Mouse (Mus musculus): ENCODE measurements around the gene Lsm11.

The Lsm11 gene

DNA sequence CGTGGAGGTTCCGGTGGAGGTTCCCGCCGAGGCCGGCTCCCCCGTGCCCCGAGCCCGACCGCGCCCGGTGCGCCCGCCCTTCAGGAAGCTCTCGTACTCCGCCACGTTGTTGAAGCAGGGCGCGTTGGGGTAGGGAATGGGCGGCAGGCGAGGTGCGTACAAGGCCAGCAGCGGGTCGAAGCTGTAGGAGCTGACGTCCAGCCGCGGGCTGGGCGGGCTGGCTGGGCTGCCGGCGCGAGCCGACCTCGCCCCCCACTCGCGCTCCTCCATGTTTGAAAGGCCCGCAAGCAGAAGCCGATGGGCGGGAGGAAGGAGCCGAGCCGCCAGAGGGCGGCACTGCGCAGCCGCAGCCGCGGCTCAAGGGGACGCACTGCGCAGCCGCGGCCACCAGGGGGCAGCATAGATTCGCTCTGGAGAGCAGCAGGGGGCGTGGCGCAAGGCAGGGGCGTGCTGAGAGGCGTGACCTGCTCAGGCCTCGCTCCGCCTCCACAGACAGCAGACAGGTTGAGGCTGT lies at the start of gene Lsm11:
TSS of gene Lsm11 (minus strand) at position 293 of the 514 bp plus-strand sequence.
- DNase-seq, result peak; percentile 97

DNA sequence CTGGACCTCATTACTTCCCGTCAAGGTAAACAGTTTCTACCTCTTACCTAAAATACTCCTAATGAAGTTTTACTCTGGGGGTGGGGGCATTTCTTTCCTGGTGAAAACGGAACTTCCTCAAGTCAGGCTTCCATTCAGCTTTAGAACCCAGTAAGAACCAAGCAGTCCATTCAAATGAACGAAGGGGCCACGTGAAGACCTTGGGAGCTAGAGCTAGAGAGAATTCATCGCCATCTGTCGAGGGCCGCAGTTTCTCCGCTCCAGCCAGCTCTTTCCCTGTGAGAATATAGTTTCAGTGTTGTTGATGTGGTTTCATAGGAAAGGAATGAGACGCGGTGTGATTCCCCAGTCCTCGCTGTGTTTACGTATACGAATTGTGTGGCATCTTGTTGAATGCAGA lies 47.4 kb upstream of the Lsm11 start:
- no peak for DNase-seq

DNA sequence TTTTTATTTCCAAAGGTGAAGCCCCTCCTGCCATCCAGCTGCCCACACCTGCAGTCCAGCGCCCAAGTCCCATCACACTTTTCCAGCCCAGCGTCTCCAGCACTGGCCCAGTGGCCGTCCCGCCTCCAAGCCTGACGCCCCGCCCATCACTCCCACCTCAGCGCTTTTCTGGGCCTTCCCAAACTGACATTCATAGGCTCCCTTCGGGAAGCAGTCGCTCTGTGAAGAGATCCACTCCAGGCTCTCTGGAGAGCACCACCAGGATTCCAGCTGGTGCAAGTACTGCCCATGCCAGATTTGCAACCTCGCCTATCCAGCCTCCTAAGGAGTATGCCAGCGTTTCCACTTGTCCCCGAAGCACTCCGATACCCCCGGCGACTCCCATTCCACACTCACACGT lies 46.9 kb upstream of the Lsm11 start:
- DNase-seq, result peak; percentile 11

DNA sequence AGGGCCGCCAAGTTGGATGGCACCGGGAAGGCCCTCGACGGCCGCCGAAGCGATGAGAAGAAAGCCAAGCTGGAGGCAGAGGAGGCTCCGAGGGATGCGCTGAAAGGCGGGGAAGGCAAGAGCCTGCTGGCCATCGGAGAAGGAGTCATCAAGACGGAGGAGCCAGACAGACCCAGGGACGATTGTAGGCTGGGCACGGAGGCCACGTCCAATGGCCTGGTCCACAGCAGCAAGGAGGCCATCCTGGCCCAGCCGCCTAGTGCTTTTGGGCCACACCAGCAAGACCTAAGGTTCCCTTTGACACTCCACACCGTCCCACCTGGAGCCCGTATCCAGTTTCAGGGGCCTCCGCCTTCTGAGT lies 36.1 kb upstream of the Lsm11 start:
- no peak for DNase-seq

DNA sequence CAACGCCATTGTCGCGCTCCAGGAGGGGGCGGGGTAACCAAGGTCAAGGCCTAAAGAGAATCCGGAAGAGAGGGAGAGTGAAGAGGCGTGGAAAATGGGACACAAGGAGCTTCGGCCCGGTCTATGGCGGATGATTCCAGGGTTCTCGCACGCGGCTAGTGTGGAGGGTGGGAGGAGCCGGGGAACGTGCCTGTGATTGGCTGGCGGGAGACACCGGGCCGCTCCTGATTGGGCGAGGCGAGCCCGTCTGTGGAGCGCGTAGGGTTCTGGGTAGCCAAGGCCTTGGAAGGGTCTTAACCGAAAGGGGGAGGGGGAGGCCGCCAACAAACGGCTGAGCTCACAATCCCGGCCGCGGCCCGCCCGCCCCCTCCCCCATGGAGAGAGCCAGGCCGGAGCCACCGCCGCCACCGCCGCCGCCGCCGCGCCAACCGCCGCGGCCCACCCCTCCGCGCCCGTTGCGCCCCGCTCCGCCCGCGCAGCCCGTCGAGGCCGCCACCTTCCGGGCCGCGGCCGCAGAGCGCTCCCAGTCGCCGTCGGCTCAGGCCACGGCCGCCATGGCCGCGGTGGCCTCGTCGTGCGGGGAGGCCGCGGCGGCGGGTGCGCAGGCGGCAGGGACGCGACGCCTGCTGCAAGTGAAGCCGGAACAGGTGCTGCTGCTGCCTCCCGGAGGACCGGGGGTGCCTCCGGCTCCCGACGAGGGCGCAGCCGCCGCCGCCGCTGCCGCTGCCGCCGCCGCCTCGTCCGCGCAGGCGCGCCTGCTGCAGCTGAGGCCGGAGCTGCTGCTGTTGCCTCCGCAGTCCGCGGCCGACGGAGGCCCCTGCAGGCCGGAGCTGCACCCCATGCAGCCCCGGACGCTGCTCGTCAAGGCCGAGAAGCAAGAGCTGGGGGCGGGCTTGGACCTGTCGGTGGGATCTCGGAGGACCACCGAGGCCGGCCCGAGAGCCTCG lies 35.5 kb upstream of the Lsm11 start, which contains the start of gene Sox30:
TSS of gene Sox30 (plus strand) at position 365 of the 947 bp plus-strand sequence.
- DNase-seq, result peak; percentile 63

DNA sequence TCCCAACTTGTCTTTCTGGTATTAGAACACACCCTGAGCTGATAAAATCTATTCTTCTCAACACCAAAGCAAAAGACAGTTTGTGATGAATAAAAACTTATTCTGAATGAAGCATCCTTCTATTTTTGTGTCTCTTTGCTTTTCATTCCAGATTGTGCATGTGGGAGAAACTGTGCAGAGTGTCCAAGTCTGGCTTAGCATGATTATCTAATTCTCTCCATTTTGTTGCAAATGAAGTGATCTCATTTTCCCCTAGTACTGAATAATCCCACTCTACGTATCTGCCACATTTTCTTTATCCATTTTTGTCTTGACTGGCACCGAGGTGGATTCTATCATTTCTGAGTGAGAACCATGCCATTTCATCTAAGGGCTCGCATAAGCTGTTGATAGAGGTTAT lies 31.3 kb upstream of the Lsm11 start:
- DNase-seq, result no peak

DNA sequence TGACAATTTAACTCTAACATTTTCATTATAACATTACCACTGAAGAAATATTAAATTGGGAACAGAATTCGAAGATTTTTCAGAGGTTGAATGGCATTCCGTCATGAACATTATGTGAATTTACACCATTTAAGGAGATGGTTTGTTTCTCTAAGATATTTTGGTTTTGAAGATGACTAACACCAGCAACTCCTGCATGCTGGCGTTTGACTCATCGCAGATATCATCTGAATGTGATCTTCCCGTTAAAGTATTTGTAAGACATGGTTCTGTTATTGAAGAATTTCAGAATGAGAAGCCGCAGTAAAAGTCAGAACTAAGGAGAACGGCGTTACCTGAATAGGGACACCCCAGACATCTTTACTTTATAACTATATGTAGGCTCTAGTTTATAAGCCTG lies 29.7 kb upstream of the Lsm11 start:
- no peak for DNase-seq

DNA sequence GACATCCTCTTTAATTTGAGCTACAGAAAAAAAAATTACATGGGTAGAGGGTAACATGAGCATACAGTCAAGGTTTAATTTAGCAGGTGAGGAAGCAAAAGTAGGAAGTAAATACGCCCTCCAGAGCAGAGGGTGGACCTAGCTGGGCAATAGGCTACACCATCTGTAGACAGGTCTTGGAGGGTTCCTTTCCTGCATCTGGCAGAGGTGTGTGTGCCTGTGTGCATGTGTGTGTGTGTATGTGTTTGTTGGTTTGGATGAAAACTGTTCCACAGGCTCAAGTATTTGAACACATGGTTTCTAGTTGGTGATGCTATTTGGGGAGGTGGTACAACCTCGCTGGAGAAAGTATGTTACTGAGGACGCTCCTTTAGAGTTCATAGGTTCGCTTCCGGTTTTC lies 28.9 kb upstream of the Lsm11 start:
- DNase-seq, result no peak

DNA sequence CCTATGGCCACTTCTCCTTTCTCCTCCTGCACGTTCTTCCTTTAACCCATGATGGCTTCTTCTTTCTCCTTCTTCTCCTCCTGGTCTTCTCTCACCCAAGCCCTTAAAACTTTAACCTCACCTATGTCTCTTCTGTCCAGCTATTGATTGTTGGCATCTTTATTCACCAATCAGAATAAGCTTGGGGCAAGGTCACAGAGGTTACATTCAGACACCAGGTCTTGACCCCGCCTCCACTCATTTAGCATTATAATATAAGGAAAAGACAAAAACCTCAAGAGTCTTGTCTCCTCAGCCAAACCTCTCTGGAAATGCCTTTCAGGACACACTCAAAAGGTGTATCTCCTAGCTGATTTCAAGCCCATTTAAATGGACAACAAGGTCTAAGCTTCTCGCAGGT lies 23.7 kb upstream of the Lsm11 start:
- DNase-seq, result no peak

DNA sequence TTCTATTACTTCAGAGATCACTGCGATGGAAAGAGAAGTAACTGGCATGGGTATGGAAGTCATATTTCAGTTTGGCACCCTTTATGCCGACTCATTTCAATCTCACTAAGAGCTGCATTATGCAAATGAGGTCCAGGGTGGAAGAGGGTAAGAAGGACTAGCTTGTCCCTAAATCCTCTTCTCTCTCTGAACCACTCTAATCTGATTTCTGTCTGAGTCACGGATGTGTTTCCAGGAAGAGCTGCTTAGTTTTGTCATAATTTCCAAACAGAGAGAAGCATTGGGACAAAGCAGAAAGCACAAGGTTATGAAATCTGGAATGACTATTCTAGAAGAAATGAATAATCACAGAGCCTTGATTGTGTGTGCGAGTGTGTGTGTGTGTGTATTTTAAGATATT lies 22.2 kb upstream of the Lsm11 start:
- no peak for DNase-seq

DNA sequence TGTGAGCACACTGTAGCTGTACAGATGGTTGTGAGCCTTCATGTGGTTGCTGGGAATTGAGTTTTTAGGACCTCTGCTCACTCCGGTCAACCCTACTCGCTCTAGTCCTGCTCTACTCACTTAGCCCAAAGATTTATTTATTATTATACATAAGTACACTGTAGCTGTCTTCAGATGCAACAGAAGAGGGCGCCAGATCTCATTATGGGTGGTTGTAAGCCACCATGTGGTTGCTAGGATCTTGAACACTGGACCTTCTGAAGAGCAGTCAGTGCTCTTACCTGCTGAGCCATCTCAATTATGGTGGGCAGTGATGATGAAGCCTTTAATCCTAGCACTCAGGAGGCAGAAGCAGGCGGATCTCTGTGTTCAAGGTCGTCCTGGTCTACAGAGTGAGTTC lies 15.3 kb upstream of the Lsm11 start:
- no peak for DNase-seq

DNA sequence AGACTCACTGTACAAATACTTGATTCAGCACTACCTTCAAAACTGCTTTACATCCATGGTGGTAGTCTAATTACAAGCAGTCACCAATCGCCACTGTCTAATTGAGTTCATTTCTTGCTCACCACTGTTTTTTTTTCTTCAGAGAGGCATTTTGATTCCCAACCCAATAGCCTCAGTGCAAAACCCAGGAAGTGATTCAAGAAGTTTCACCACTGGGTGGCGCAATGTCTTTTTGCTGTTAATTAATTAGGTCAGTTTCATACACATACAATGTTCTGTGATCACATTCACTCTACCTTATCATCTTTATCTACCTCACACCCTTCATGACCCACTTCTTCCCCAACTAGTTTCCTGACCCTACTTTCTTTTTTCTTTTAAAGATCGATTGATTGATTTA lies 14.9 kb upstream of the Lsm11 start:
- peak; percentile 35 for DNase-seq

DNA sequence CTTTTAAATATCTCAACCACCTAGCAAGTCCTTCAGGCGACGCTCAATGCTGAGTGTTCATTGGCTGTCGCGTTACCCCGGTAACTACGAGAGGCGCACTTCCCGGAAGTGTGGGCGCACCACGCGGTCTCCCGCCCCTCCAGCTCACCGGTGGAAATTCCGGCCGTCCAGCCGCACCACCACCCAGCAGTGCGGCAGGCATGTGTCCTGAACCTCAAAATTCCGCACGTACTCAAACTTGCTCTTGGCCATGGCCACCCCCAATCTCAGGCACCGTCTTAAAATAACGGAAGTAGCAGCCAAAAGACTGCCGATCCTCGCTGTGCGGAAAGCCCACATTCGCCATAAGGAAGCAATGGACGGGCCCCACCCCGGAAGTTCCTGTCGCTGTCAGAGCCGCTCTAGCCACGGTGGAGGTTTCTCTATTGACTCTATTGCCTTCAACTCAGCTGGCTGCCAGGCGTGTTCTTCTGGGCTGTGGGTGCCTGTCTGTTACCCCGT lies 10.4 kb upstream of the Lsm11 start, which contains the start of gene Thg1l:
TSS of gene Thg1l (minus strand) at position 368 of the 501 bp plus-strand sequence.
- DNase-seq, result peak; percentile 82

DNA sequence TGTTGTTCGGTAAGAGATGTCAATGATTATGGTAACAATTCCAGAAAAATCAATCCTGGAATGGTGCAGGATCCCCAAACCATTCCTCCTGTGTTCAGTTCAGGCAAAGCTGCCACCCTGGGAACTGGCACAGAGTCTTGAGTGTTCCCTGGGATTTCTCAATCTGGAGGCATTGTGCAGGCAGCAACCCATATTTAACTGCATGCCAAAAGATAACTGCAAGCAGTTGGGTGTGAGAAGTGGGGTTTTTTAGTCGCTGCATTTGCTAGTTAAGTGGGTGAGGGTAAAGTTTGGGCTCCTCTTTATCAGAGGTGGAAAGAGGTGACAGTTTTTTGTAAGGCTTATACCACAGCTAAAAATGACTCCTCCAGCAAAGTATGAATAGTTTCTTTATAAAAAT lies 2.8 kb upstream of the Lsm11 start:
- no peak for DNase-seq

DNA sequence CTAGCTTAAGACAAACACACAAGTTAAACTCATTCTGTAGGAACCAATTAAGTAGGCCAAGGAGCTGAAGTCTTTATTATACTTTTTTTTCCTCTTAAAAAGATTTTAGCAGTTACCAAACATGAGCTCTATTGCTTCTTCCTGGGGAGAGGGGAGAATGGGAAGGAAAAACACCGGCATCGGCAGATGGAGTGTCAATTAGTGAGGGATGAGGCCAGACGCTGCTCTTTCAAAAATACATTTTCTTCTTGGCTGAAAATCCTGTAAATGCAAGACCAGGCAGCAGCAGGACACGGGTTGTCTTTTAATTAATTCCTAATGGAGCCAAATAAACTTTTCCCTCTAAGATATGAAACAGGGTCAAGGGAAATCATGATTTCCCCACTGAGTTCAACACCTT lies 2.1 kb upstream of the Lsm11 start:
- no peak for DNase-seq

DNA sequence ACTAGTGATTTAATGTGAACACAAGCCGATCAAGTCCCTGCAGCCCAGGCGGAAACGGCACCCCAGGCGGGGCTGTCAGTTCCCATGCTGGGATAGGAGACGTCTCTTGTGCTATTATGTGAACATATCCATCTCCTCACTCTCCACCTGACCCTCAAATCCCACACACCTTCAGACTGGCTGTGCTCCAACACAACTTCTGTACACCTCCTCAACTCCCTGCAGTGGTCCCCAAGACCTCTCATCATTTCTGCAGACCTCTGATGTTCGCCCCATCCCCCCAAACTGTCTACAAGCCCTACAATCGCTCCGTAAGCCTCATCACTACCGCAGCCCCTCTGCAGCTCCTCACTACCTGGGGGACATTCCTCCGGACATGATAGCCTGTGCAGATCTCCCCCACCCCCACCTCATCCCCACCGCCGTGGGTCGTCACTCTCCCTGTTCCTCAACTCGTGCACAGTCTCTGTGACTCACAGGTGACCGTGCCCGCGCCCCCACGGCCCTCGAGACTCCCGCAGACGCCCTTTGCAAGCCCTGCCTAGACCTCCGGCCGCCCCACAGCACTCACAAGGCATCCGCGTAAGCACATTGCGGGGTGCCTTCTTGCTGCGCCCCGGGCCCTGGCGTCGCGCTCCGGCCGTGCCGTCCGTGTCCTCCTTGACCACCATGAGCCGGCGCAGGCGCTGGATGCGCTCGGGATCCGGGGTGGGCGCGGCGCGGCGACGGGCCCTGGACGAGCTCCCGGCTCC lies 668 bp downstream of the Lsm11 start:
- peak; percentile 32 for DNase-seq

DNA sequence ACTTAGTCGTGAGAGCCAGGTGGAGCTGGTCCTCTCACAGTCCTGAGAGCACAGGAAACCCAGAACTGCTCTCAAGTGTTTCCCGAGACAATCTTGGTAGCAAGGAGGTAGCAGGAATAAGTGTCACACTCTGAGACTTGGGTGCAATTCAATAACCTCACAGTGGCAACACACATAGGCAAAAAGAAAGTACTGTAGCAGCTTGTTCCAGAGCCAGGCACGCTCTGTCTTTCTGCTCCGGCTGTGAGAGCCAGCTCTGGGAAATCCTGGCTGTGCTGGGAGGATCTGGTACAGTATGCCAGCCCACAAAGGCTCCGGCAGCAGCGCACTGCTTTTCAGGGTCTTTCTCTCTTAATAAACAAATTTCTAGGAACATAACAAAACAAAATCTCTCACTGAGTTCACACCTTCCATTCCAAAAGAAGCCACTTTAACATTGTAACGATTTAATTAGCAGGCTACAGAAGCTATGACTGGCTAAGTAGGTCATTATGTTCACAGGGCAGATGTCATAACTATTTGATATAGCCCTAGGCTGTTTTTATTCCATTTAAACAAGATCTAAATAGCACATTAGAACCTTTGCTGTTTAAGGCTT lies 1.5 kb downstream of the Lsm11 start:
- peak; percentile 44 for DNase-seq

DNA sequence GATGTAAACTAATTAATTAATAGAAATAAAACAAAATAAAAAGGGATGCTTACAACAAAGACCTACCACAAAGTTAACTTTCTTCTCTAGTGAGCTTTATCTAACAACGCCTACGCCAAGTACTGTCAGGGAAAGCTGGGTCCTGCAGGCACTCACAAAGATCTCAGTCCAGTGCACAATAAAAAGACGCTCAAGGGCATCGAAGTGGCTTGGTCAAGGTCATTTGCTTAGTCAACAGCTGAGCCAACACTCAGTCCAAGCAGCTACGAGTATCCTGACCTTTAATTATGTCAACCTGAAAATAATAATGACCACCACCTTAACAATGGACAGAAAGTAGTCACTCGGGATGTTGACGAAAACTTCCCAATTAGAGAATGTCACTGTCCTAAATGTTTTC lies 2.5 kb downstream of the Lsm11 start:
- no peak for DNase-seq

DNA sequence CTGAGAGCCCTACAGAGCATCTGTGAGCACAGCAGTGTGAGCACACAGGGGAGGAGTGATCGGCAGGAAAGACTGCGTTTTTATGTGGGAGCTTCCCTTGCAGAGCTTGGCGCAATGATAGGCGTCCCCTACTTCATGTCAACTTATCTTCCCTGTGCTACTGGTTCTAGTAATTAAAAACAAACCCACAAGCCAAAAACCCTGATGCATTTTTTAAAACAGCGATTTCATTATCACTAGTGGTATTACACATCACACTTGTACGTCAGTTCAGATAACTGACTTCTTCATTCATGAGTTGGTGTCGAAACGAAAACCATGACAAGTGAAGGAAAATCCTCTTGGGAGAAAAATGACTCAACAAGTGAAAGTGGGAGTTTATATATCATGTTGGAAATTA lies 5.8 kb downstream of the Lsm11 start:
- no peak for DNase-seq

DNA sequence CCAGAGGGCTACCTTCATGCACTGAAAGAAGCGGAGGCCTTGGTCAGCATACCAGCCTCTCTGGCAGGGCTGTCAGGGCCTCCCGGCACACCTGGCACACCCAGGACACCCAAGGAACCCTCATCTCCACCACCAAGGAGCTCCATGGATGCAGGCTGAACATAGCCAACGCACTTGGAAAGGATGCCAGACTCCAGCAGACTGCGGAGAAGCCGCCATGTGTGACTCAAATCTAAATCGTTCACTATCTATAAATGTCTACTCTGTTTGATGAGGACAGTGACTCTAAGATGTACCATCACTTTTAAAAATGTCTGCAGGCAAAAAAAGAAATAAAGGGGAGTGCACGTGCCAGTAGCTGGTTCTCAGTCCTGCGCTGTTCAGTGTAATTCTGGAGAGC lies 7.3 kb downstream of the Lsm11 start:
- DNase-seq, result no peak

DNA sequence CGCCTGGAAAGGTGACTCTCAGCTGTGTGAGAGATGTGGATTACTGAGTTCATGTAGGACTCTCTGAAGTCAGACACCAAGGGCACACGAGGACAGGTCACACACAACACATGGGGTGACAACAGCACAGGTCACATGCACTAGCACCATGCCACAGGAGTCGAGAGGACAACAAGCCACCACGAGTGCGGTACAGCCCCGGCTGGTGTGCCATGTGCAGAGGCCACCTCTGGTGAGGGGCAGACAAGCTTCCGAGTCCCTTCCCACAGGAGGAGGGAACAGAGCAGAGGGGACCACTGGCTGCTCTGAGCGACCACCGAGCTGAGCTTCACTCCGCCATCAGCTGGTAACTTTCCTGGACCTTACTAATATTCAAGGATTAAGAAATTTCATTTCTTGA lies 12.0 kb downstream of the Lsm11 start:
- no peak for DNase-seq

DNA sequence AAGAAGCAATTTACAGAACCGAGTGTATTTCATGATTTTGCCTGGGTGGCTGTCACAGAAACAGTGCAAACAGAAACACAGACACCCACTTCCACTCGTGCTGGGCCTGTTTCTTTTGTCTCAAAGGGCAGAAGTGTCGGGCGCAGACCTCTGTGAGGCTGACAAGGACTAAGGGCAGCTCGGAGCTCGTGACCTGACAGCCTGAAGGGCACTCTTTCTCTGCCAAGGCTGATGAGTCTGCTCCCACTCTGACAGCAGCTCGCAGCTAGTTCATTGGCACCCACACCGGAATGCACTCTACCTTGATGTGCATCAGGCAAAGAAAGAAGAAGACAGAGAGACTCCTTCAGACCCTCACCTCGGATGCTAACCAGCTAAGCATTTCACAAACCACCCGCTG lies 15.2 kb downstream of the Lsm11 start:
- DNase-seq, result no peak

DNA sequence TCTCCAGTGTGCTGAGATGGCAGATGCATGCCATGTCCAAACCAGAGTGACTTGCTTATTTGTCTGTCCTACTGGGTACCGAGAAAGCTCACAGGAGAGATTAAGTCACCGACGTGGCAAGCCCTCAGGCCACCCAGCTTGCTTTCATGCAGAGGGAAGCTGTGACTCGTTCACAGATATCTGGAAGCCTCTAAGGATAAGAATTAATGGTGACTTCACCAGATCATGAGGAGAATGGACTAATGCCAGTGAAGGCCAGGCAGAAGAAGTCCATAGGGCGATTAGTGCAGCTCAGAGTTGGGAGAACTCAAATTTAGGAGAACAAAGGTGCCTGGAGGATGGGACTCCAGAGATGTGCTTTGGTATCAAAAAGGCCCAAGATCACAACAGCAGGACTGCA lies 17.3 kb downstream of the Lsm11 start:
- DNase-seq, result no peak

Measured in right cerebral cortex, postnatal 14 days (tissue).